Mouse (Mus musculus): ENCODE data around the gene Dennd1a.

Dennd1a gene

GRCm38 (mm10) chr2:38286733-38287551 lies at the start of gene Dennd1a:
Gene Dennd1a (minus strand): TSS chr2:38287390.
- peak; percentile 84 to 90 for DNase-seq

GRCm38 (mm10) chr2:38336606-38337005 lies 49.4 kb upstream of the Dennd1a start:
- DNase-seq: no peak

- DNase-seq: no peak
Observed at GRCm38 (mm10) chr2:38333586-38334119, 46.5 kb upstream of the Dennd1a start.

GRCm38 (mm10) chr2:38326671-38327070 lies 39.5 kb upstream of the Dennd1a start:
- no peak for DNase-seq

- no peak for DNase-seq
Observed at GRCm38 (mm10) chr2:38323380-38323779, 36.2 kb upstream of the Dennd1a start.

GRCm38 (mm10) chr2:38320911-38321310 lies 33.7 kb upstream of the Dennd1a start:
- DNase-seq: no peak

- DNase-seq: no peak
Observed at GRCm38 (mm10) chr2:38319086-38319485, 31.9 kb upstream of the Dennd1a start.

- DNase-seq: no peak
Observed at GRCm38 (mm10) chr2:38313399-38313798, 26.2 kb upstream of the Dennd1a start.

- peak in 1 of 2 experiments; percentile 5 for DNase-seq
Observed at GRCm38 (mm10) chr2:38312921-38313320, 25.7 kb upstream of the Dennd1a start.

- DNase-seq: no peak
Observed at GRCm38 (mm10) chr2:38305152-38305551, 18.0 kb upstream of the Dennd1a start.

- DNase-seq: no peak
Observed at GRCm38 (mm10) chr2:38300941-38301340, 13.8 kb upstream of the Dennd1a start.

- no peak for DNase-seq
Observed at GRCm38 (mm10) chr2:38295939-38296338, 8.7 kb upstream of the Dennd1a start.

GRCm38 (mm10) chr2:38291526-38291925 lies 4.3 kb upstream of the Dennd1a start:
- no peak for DNase-seq

- DNase-seq: no peak
Observed at GRCm38 (mm10) chr2:38288226-38288625, 1.0 kb upstream of the Dennd1a start.

- DNase-seq: no peak
Observed at GRCm38 (mm10) chr2:38286433-38286732, 807 bp downstream of the Dennd1a start.

GRCm38 (mm10) chr2:38285781-38286432 lies 1.3 kb downstream of the Dennd1a start:
- DNase-seq: no peak

GRCm38 (mm10) chr2:38283961-38284360 lies 3.2 kb downstream of the Dennd1a start:
- DNase-seq: no peak

- no peak for DNase-seq
Observed at GRCm38 (mm10) chr2:38280376-38280775, 6.8 kb downstream of the Dennd1a start.

GRCm38 (mm10) chr2:38274973-38275372 lies 12.2 kb downstream of the Dennd1a start:
- DNase-seq: no peak

GRCm38 (mm10) chr2:38263653-38264052 lies 23.5 kb downstream of the Dennd1a start:
- no peak for DNase-seq

- DNase-seq: no peak
Observed at GRCm38 (mm10) chr2:38259052-38259451, 28.1 kb downstream of the Dennd1a start.

GRCm38 (mm10) chr2:38237616-38238015 lies 49.6 kb downstream of the Dennd1a start:
- DNase-seq: no peak

GRCm38 (mm10) chr2:38235593-38235992 lies 51.6 kb downstream of the Dennd1a start:
- DNase-seq: no peak

GRCm38 (mm10) chr2:38229882-38230281 lies 57.3 kb downstream of the Dennd1a start:
- no peak for DNase-seq
